Mouse (Mus musculus): Measurements from ENCODE around the gene Wdr24. TPM values are rescaled to one million over a fixed set of nuclear protein-coding genes. Genes with fewer than 3 reads are reported as not detected.

Gene Wdr24
- polyA plus RNA-seq, 1 experiment from 2014 or later, result 25.9 TPM

GRCm38 (mm10) chr17:25876347-25876915 lies 53.0 kb downstream of the Wdr24 start:
- Histone ChIP-seq H3K27ac (peak overlapping the region; percentile 96; the same call in 1 of the 2 replicates), H3K4me2 (replicated peaks) (peak overlapping the region; percentile 93), H3K36me3 (peaks cover 16% of the 10 kb centered on the region), H3K9me3 (replicated peaks) (no peaks in the 10 kb centered on the region), H3K4me1 (peaks cover 37% of the 10 kb centered on the region), H3K4me3 (peak overlapping the region; percentile 79), H3K27me3 (no peaks in the 10 kb centered on the region), H3K9ac (peak overlapping the region; percentile 81)
- WGBS, result 57% methylated on average over 10 of the region's 10 CpGs
- no peak for ATAC-seq (ENCODE audit: low FRiP score)

- 98% methylated on average over 3 of the region's 3 CpGs for WGBS
- Histone ChIP-seq H3K9ac (no peak overlapping the region), H3K4me3 (no peak overlapping the region), H3K27me3 (no peaks in the 10 kb centered on the region), H3K36me3 (peaks cover 20% of the 10 kb centered on the region), H3K9me3 (replicated peaks) (no peaks in the 10 kb centered on the region), H3K27ac (no peak overlapping the region), H3K4me2 (replicated peaks) (no peak overlapping the region), H3K4me1 (peaks cover 42% of the 10 kb centered on the region)
- ATAC-seq (ENCODE audit: low FRiP score), result no peak
Observed at GRCm38 (mm10) chr17:25877025-25877424, 53.6 kb downstream of the Wdr24 start.

- Histone ChIP-seq H3K9me3 (replicated peaks) (no peaks in the 10 kb centered on the region), H3K27ac (no peak overlapping the region), H3K4me2 (replicated peaks) (no peak overlapping the region), H3K27me3 (no peaks in the 10 kb centered on the region), H3K36me3 (peaks cover 27% of the 10 kb centered on the region), H3K9ac (no peak overlapping the region), H3K4me3 (no peak overlapping the region), H3K4me1 (peaks cover 46% of the 10 kb centered on the region)
- WGBS, result 93% methylated on average over 32 of the region's 32 CpGs
- no peak for ATAC-seq (ENCODE audit: low FRiP score)
Observed at GRCm38 (mm10) chr17:25877741-25878610, 54.5 kb downstream of the Wdr24 start.

Small RNAs within 50 kb of the gene (microRNA-seq; reads per million reads assigned to microRNA genes)
- gene Mir3082, result not detected
- gene Mir6966, result not detected

Other genes starting within 250 kb of the Wdr24 start
- gene Lmf1, start 244.5 kb upstream of the Wdr24 start, polyA plus RNA-seq (2016; fragmentation: Nextera tagmentation; extraction: Ambion mirVana), result 25.7 and 26.2 TPM in 2 replicates
- 0.54 and 0.77 TPM in 2 replicates for gene Gng13, start 106.5 kb upstream of the Wdr24 start, polyA plus RNA-seq (2016; fragmentation: Nextera tagmentation; extraction: Ambion mirVana)
- gene Chtf18, start 96.2 kb upstream of the Wdr24 start, polyA plus RNA-seq (2016; fragmentation: Nextera tagmentation; extraction: Ambion mirVana), result 21.4 and 26.8 TPM in 2 replicates
- gene Rpusd1, start 96.0 kb upstream of the Wdr24 start, polyA plus RNA-seq (2016; fragmentation: Nextera tagmentation; extraction: Ambion mirVana), result 19.3 and 20.3 TPM in 2 replicates
- gene Mslnl, start 87.6 kb upstream of the Wdr24 start, polyA plus RNA-seq (2016; fragmentation: Nextera tagmentation; extraction: Ambion mirVana), result not detected in 2 replicates
- 0.75 TPM in 1 of 2 replicates, not detected in the other for gene Msln, start 69.2 kb upstream of the Wdr24 start, polyA plus RNA-seq (2016; fragmentation: Nextera tagmentation; extraction: Ambion mirVana)
- gene Narfl, start 49.9 kb upstream of the Wdr24 start, polyA plus RNA-seq (2016; fragmentation: Nextera tagmentation; extraction: Ambion mirVana), result 25.1 and 26.8 TPM in 2 replicates
- 98.4 and 105 TPM in 2 replicates for gene Haghl, start 38.0 kb upstream of the Wdr24 start, polyA plus RNA-seq (2016; fragmentation: Nextera tagmentation; extraction: Ambion mirVana)
- gene Ccdc78, start 37.0 kb upstream of the Wdr24 start, polyA plus RNA-seq (2016; fragmentation: Nextera tagmentation; extraction: Ambion mirVana), result 0.40 and 0.63 TPM in 2 replicates
- 69.7 and 76.0 TPM in 2 replicates for gene Fam173a, start 30.7 kb upstream of the Wdr24 start, polyA plus RNA-seq (2016; fragmentation: Nextera tagmentation; extraction: Ambion mirVana)
- 0.98 TPM in 1 of 2 replicates, not detected in the other for gene AC134908.4, start 28.0 kb upstream of the Wdr24 start, polyA plus RNA-seq (2016; fragmentation: Nextera tagmentation; extraction: Ambion mirVana)
- gene Metrn, start 26.5 kb upstream of the Wdr24 start, polyA plus RNA-seq (2016; fragmentation: Nextera tagmentation; extraction: Ambion mirVana), result 62.2 and 71.0 TPM in 2 replicates
- 22.8 and 23.5 TPM in 2 replicates for gene Fbxl16, start 14.5 kb upstream of the Wdr24 start, polyA plus RNA-seq (2016; fragmentation: Nextera tagmentation; extraction: Ambion mirVana)
- gene Jmjd8, start 5.2 kb downstream of the Wdr24 start, polyA plus RNA-seq (2016; fragmentation: Nextera tagmentation; extraction: Ambion mirVana), result 64.0 and 64.7 TPM in 2 replicates
- 271 and 291 TPM in 2 replicates for gene Stub1, start 9.8 kb downstream of the Wdr24 start, polyA plus RNA-seq (2016; fragmentation: Nextera tagmentation; extraction: Ambion mirVana)
- gene Rhbdl1, start 13.7 kb downstream of the Wdr24 start, polyA plus RNA-seq (2016; fragmentation: Nextera tagmentation; extraction: Ambion mirVana), result 6.1 and 7.5 TPM in 2 replicates
- gene Gm20683, start 18.1 kb downstream of the Wdr24 start, polyA plus RNA-seq (2016; fragmentation: Nextera tagmentation; extraction: Ambion mirVana), result 3.9 TPM in 2 replicates
- gene Rhot2, start 21.2 kb downstream of the Wdr24 start, polyA plus RNA-seq (2016; fragmentation: Nextera tagmentation; extraction: Ambion mirVana), result 18.5 and 19.4 TPM in 2 replicates
- gene Wdr90, start 37.9 kb downstream of the Wdr24 start, polyA plus RNA-seq (2016; fragmentation: Nextera tagmentation; extraction: Ambion mirVana), result 30.0 and 31.2 TPM in 2 replicates
- gene Mcrip2, start 45.1 kb downstream of the Wdr24 start, polyA plus RNA-seq (2016; fragmentation: Nextera tagmentation; extraction: Ambion mirVana), result 6.2 and 6.3 TPM in 2 replicates
- gene Mettl26, start 51.4 kb downstream of the Wdr24 start, polyA plus RNA-seq (2016; fragmentation: Nextera tagmentation; extraction: Ambion mirVana), result 48.7 and 53.2 TPM in 2 replicates
- gene Wfikkn1, start 57.2 kb downstream of the Wdr24 start, polyA plus RNA-seq (2016; fragmentation: Nextera tagmentation; extraction: Ambion mirVana), result 0.29 and 0.90 TPM in 2 replicates
- gene Rab40c, start 96.1 kb downstream of the Wdr24 start, polyA plus RNA-seq (2016; fragmentation: Nextera tagmentation; extraction: Ambion mirVana), result 42.1 and 43.6 TPM in 2 replicates
- 53.6 and 57.5 TPM in 2 replicates for gene Pigq, start 121.3 kb downstream of the Wdr24 start, polyA plus RNA-seq (2016; fragmentation: Nextera tagmentation; extraction: Ambion mirVana)
- gene Nhlrc4, start 121.3 kb downstream of the Wdr24 start, polyA plus RNA-seq (2016; fragmentation: Nextera tagmentation; extraction: Ambion mirVana), result 0.27 TPM in 1 of 2 replicates, not detected in the other
- gene A930017K11Rik, start 128.9 kb downstream of the Wdr24 start, polyA plus RNA-seq (2016; fragmentation: Nextera tagmentation; extraction: Ambion mirVana), result 0.17 and 0.18 TPM in 2 replicates
- gene Capn15, start 162.2 kb downstream of the Wdr24 start, polyA plus RNA-seq (2016; fragmentation: Nextera tagmentation; extraction: Ambion mirVana), result 32.5 and 32.6 TPM in 2 replicates
- gene Rab11fip3, start 245.9 kb downstream of the Wdr24 start, polyA plus RNA-seq (2016; fragmentation: Nextera tagmentation; extraction: Ambion mirVana), result 37.1 and 42.8 TPM in 2 replicates

Data from hindbrain, embryonic 12.5 days (tissue).